Mouse (Mus musculus) gastrocnemius, postnatal 36 days (tissue): Measurements from ENCODE around the gene Sdk2. TPM values are rescaled to one million over a fixed set of nuclear protein-coding genes. Genes with fewer than 3 reads are reported as not detected.
A peak's percentile ranks its signal among the peaks of the same experiment; 100 is the strongest.

Experiments
- DNase-seq, 2 experiments: peaks; one replicate each; pipeline ENCODE4 v3.0.0; 2022
- intact Hi-C: fragments of 180-260 bp; cut with DNase I; formaldehyde crosslinking; loops from one replicate; pipeline ENCODE4 v1.15.1; 2025
- long read RNA-seq, 2 experiments: library from polyadenylated mRNA; stranded (forward); transcript quantifications; one replicate each; pipeline ENCODE4 v2.0.0; 2021
- total RNA-seq, 2 experiments: library from RNA; stranded (reverse); gene quantifications; 2 replicates each; pipeline ENCODE4 v1.2.3; 2021

Sdk2 gene
- total RNA-seq, result under 1 TPM; 0.54 to 0.59 TPM
- long read RNA-seq, experiment 1, result 0 reads
- long read RNA-seq, experiment 2, result 0 reads

- intact Hi-C loops, result loop anchor here (5.0 kb wide), 4 partner anchors 75 to 215 kb away; no protein-coding TSS in a partner anchor
- DNase-seq, result peak in 1 of 2 experiments; percentile 27
These were observed at the start of gene Sdk2 for GRCm38 (mm10) chr11:114066951-114067762. Gene Sdk2, minus strand, starts transcription at chr11:114067046.

DNA sequence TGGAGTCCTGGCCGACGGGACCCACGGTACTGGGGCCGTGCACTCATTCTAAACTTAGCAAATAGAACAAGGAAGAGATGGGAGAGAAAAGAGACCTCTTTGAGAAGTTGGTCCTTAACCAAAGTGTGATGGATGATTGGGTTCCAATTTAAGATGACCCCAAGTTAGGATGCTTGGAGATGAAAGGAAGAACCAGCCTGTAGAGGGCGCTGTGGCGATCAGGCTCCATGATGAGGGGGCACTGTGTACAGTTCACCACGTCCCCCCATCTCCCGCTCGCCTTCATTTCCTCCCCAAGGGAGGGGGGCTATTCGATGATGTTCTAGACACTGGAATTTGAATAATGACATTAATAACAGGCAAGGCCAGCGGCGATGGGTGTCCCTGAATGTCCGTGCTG, 48.2 kb upstream of the Sdk2 start:
- intact Hi-C loops, result no loop called here
- no peak for DNase-seq

GRCm38 (mm10) chr11:114114674-114115073, 47.8 kb upstream of the Sdk2 start:
- DNase-seq, result no peak
- intact Hi-C loops, result no loop called here

- DNase-seq, result no peak
- intact Hi-C loops, result no loop called here
These were observed 44.0 kb upstream of the Sdk2 start for GRCm38 (mm10) chr11:114110851-114111250.

DNA sequence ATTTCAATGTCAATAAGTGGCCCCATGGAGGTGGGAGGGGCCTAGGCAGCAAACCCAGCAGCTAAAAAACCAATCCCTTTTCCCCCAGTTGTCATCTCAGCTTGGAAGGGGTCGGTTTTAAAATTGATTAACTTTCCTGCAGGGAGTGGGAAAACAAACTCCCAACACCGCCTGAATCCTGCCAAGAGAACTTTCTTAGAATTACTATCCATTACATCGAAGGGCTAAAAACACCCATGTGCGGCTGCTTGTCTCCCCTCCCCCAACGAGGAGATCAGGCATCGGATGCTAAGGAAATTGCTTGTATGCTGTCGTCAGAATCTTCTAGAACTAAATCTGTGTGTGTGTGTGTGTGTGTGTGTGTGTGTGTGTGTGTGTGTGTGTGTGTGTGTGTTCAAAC, 26.8 kb upstream of the Sdk2 start:
- intact Hi-C loops, result no loop called here
- DNase-seq, result no peak

- no peak for DNase-seq
- intact Hi-C loops, result no loop called here
These were observed 26.3 kb upstream of the Sdk2 start for GRCm38 (mm10) chr11:114093175-114093574.

DNA sequence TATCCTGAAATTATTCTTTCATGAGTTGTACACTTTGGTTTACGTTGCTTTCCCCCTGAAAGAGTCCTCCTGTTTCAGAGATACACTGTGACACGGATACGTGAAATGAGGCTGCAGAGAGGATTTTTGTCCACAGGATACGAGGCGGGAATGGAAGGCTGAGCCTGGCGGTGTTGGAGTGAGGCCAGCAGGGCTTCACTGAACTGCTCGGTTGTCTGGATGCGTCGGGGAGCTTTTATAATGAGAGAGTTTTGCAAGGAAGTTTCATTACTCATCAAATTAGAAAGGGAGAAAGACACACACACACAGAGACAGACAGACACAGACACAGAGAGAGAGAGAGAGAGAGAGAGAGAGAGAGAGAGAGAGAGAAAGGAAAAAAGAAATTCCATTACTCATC, 13.8 kb upstream of the Sdk2 start:
- intact Hi-C loops, result no loop called here
- DNase-seq, result no peak

- no peak for DNase-seq
- intact Hi-C loops, result no loop called here
These were observed 5.8 kb upstream of the Sdk2 start for GRCm38 (mm10) chr11:114072644-114073043.

DNA sequence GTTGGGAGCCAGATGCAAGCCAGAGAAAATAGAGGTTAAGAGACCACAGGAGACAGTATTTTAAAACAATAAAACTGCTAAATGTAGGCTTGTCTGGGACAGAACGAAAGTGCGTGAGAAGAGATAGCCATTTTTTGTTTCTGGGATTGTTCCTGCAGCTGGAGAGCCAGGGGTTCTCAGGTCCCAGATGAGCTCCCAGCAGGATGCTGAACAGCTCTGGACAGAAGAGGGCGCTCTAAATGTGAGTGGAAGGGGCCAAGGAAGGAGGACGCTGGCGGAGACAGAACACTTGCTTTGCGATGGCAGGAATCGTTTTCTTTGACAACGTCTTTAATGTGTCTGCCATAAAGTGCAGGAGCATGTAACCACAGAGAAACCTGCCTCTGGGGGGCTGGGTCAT, 5.2 kb upstream of the Sdk2 start:
- no peak for DNase-seq
- intact Hi-C loops, result no loop called here

- no peak for DNase-seq
- intact Hi-C loops, result no loop called here
These were observed 4.0 kb upstream of the Sdk2 start for GRCm38 (mm10) chr11:114070881-114071280.

GRCm38 (mm10) chr11:114070131-114070530, 3.3 kb upstream of the Sdk2 start:
- DNase-seq, result no peak
- intact Hi-C loops, result no loop called here

- intact Hi-C loops, result loop anchor here (5.0 kb wide), 4 partner anchors 76 to 214 kb away; no protein-coding TSS in a partner anchor
- no peak for DNase-seq
These were observed 1.5 kb upstream of the Sdk2 start for GRCm38 (mm10) chr11:114068390-114068789.

GRCm38 (mm10) chr11:114066098-114066950, 522 bp downstream of the Sdk2 start:
- intact Hi-C loops, result loop anchor here (5.0 kb wide), 4 partner anchors 74 to 216 kb away; no protein-coding TSS in a partner anchor
- DNase-seq, result no peak

DNA sequence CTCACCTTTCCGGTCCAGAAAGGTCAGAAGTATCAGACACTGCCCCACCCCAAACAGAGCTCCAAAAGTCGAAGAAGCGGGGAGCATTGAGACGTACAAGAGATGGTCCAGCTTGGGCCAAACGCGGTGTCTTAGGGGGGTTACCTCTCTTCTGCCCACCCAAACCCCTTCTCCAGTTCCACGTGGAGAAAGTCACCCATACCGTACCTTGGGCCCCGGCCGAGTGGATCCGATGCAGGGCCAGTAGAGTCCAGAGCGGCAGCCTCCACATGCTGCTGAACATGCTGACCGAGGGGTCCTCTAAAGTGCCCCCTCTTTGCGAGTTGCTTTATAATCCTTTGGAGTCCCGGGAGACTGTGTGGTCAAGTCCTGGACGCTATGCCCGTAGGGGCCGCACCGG, 1.2 kb downstream of the Sdk2 start:
- intact Hi-C loops, result loop anchor here (5.0 kb wide), 4 partner anchors 73 to 217 kb away; no protein-coding TSS in a partner anchor
- DNase-seq, result no peak

DNA sequence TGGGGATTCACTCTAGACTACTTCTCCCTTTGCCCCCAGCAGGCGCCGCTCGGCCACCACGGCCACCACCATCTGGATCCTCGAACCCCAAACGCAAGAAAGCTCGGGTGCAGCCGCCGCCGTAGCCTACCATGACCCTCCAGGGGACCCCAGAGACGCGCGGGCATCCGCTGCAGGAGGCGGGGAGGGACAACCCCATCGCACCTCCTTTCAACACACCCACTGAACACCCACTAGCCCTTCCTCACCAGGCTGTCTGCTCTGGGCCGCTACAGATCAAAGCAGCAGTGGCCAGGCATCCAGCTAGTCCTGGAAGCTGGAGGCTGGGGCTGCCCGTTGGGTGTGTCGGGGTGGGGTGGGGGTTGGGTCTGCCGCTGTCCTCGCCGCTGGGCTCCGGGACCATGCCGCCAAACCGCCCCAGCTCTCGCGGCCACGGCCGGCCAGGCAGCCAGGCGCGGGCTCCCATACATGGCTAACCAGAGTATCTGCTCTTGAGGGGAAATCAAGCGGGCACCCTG, 1.9 kb downstream of the Sdk2 start:
- intact Hi-C loops, result loop anchor here (5.0 kb wide), 4 partner anchors 73 to 217 kb away; no protein-coding TSS in a partner anchor
- no peak for DNase-seq

GRCm38 (mm10) chr11:114061946-114062345, 4.9 kb downstream of the Sdk2 start:
- intact Hi-C loops, result no loop called here
- DNase-seq, result no peak

GRCm38 (mm10) chr11:114061265-114061664, 5.6 kb downstream of the Sdk2 start:
- no peak for DNase-seq
- intact Hi-C loops, result no loop called here

DNA sequence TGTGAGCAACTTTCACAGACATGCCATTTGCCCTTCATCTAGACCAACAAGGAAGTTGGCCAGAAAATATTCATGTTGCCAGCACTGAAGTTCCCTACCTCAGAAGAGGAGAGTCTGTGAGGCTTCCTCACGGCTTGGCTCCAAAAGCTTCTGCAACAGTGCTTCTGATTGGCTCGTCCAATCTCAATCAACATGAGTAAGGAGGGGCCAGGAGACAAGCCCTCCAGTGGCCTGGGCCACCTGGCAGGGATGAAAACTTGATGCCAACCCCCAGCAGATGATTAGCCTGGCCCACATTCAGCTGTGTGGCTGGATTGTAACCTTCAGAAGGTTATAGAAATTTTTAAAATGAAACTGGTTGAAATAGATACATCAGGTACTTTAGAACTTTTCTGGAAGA, 10.5 kb downstream of the Sdk2 start:
- no peak for DNase-seq
- intact Hi-C loops, result no loop called here

DNA sequence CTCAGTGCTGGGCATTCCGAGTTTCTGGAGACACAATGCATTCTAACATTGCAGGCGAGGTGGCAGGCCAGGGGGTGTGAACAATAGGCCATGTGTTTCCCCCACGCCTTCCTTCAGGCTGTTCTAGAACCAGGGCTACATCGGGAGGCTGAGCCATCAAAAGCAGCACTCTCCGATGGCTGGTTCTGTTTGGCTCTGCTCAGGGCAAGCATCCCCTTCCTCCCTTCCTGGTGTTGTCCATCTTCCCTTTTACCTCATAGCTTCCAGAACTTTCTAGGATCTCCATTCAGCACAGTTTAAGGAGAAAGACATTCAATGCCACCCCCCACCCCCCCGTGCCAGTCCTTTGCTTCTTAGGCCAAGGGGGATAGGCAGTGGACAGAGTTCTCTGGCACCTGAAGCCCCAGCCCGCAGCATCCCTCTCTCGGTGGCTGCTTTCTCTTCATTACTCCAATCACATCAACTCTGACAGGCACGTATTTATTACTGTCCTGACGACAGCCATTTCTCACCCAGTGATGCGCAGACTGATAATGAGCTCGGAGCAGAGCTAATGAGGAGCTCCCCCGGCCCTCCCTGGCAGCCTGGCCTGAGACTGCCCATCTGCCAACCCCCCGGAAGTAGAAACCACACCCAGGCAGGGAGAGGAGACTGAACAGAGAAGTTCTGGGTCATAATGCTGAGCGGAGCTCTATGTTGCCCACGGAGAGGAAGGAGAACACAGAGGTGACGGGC, 12.1 kb downstream of the Sdk2 start:
- no peak for DNase-seq
- intact Hi-C loops, result no loop called here

- DNase-seq, result no peak
- intact Hi-C loops, result no loop called here
These were observed 15.5 kb downstream of the Sdk2 start for GRCm38 (mm10) chr11:114051361-114051760.
